Mouse (Mus musculus) stomach, embryonic 16.5 days (tissue): ENCODE results near the gene Sema3f. TPM values are rescaled to one million over a fixed set of nuclear protein-coding genes. Genes with fewer than 3 reads are reported as not detected.
A peak's percentile ranks its signal among the peaks of the same experiment; 100 is the strongest.
"Not testable (repeated sequence)": the region's sequence is repeated elsewhere in the genome, so short reads cannot be mapped to it uniquely, and the experiment has no call there.

Source experiments
- ATAC-seq: fragments of 200-750 bp; cut with Nextera tagmentation; 2 replicates; pipeline ENCODE4 v1.8.0; 2017; ENCODE audit warnings: moderate number of reproducible peaks, moderate TSS enrichment; ENCODE audit not compliant: insufficient read depth, low FRiP score
- H3K27ac ChIP-seq: fragments of 300-500 bp; sonication (generic); 2 replicates; pipeline ENCODE4 v1.5.1; 2014; ENCODE audit warnings: low read length
- H3K27me3 ChIP-seq: fragments of 300-500 bp; sonication (generic); 2 replicates; pipeline ENCODE4 v1.6.1; 2014; ENCODE audit warnings: low read length, control low read depth, mixed read lengths; ENCODE audit not compliant: control insufficient read depth, insufficient read depth
- H3K36me3 ChIP-seq: fragments of 300-500 bp; sonication (generic); 2 replicates; pipeline ENCODE4 v1.6.1; 2014; ENCODE audit warnings: low read length; ENCODE audit not compliant: control insufficient read depth, insufficient read depth
- H3K4me1 ChIP-seq: fragments of 300-500 bp; sonication (generic); 2 replicates; pipeline ENCODE4 v1.6.1; 2014; ENCODE audit warnings: low read length, control low read depth, mixed read lengths; ENCODE audit not compliant: control insufficient read depth, insufficient read depth
- H3K4me2 ChIP-seq: fragments of 300-500 bp; sonication (generic); 2 replicates; pipeline ENCODE4 v1.6.1; 2014; ENCODE audit warnings: low read depth, low read length, mixed read lengths
- H3K4me3 ChIP-seq: fragments of 300-500 bp; sonication (generic); replicated peaks from 2 replicates; pipeline ENCODE4 v1.5.1; 2014; ENCODE audit warnings: mild to moderate bottlenecking, low read length
- H3K9ac ChIP-seq: fragments of 300-500 bp; sonication (generic); 2 replicates; pipeline ENCODE4 v1.6.1; 2014; ENCODE audit warnings: low read length
- H3K9me3 ChIP-seq: fragments of 300-500 bp; sonication (generic); replicated peaks from 2 replicates; pipeline ENCODE4 v1.6.1; 2016; ENCODE audit warnings: low read length, control low read depth; ENCODE audit not compliant: control insufficient read depth
- WGBS: fragments of 180-500 bp; shearing (Covaris S2); extraction: QIAGEN DNeasy Blood & Tissue Kit; methylation state at CpG from one replicate; pipeline ENCODE4 v1.1.7; 2014; 5-methylcytosine and 5-hydroxymethylcytosine counted together
- polyA plus RNA-seq: library from polyadenylated mRNA; unstranded; fragments of >200 nt; fragmentation: Nextera tagmentation; extraction: Ambion mirVana; gene quantifications from 2 replicates; pipeline ENCODE4 v1.2.1, GENCODE M21; 2015

Gene Sema3f
- polyA plus RNA-seq, 1 experiment from 2014 or later, result 15.1 TPM

DNA sequence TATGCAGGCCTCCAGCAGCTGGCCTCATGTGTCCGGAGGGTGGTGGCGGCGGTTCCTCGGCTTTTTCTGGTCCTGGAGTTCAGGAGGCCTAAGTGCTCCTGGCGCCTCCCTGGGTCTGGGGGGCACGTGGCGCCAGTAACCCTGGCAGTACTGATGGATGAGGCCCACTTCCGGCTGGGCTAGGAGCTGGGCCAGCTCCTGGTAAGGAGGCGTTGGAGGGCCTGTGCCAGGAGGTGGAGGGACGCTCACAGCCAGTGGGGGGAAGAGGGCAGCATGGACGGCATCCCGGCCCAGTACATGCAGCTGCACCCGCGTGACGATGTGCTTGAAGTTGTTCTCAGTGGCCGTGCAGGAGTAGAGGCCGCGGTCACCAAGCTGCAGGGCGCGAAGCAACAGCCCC is 27.9 kb downstream of the Sema3f start:
- Histone ChIP-seq H3K36me3 (peaks cover 12% of the 10 kb centered on the region), H3K4me1 (no peaks in the 10 kb centered on the region), H3K4me3 (no peak overlapping the region), H3K4me2 (no peak overlapping the region), H3K9ac (peak overlapping the region; percentile 50), H3K27me3 (0 out of 2 replicates have a peak, but pooled peaks cover 2% of the 10 kb centered on the region), H3K9me3 (no peaks in the 10 kb centered on the region), H3K27ac (no peak overlapping the region)
- WGBS, result 72% methylated on average over 20 of the region's 20 CpGs
- ATAC-seq, result no peak

DNA sequence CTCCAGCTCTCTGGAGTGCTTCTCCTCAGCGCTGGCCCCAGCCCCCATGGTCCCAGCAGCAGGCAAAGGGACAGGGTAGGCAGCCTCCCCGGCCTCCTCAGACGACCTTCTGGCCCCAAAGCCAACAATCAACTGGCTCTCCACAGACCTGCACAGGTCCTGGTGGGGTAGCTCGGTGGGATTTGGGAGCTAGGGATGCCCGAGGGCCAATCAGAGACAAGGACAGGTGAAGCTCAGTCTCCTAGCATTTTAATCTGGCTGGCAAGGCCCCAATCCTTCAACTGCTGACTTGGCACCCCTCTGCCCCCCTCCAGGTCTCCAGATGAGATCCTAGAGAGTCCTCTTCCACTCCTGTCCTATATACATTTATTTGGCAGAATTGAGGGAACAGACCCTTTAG is 30.8 kb downstream of the Sema3f start, which contains the start of gene Gnat1:
TSS of gene Gnat1 (minus strand) at position 212 of the 400 bp plus-strand sequence.
- H3K4me1 ChIP-seq, result 0 out of 2 replicates have a peak, but pooled peaks cover 3% of the 10 kb centered on the region
- H3K4me2 ChIP-seq, result no peak within 1 kb of the TSS
- no peak within 1 kb of the TSS for H3K4me3 ChIP-seq
- H3K9ac ChIP-seq, result 0 out of 2 replicates have a peak within 1 kb of the TSS, but pooled peaks have one; percentile 8
- WGBS, result 26% methylated on average over 5 of the region's 5 CpGs
- no peaks in the 10 kb centered on the region for H3K9me3 ChIP-seq
- no peak for ATAC-seq
- H3K27me3 ChIP-seq, result peaks cover 15% of the 10 kb centered on the region
- H3K27ac ChIP-seq, result no peak within 1 kb of the TSS
- peaks cover 11% of the 10 kb centered on the region for H3K36me3 ChIP-seq

DNA sequence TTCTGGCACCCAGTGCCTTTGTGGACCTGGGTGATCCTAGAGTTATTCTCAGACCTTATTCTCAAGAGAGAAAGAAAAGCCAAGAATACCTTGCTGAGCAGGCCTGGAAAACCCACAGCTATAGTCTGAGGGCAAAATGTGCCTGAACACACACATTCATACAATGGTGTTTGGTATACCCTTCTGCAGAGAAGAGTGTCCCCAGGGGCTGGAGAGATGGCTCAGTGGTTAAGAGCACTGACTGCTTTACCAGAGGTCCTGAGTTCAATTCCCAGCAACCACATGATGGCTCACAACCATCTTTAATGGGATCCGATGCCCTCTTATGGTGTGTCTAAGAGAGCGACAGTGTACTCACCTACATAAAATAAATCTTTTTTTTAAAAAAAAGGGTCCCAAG is 31.4 kb downstream of the Sema3f start:
- 89% methylated on average over 2 of the region's 2 CpGs for WGBS
- H3K9ac ChIP-seq, result no peak overlapping the region
- peaks cover 15% of the 10 kb centered on the region for H3K27me3 ChIP-seq
- H3K27ac ChIP-seq, result no peak overlapping the region
- no peak overlapping the region for H3K4me2 ChIP-seq
- peaks cover 11% of the 10 kb centered on the region for H3K36me3 ChIP-seq
- 0 out of 2 replicates have a peak, but pooled peaks cover 3% of the 10 kb centered on the region for H3K4me1 ChIP-seq
- no peaks in the 10 kb centered on the region for H3K9me3 ChIP-seq
- no peak overlapping the region for H3K4me3 ChIP-seq
- ATAC-seq, result no peak

DNA sequence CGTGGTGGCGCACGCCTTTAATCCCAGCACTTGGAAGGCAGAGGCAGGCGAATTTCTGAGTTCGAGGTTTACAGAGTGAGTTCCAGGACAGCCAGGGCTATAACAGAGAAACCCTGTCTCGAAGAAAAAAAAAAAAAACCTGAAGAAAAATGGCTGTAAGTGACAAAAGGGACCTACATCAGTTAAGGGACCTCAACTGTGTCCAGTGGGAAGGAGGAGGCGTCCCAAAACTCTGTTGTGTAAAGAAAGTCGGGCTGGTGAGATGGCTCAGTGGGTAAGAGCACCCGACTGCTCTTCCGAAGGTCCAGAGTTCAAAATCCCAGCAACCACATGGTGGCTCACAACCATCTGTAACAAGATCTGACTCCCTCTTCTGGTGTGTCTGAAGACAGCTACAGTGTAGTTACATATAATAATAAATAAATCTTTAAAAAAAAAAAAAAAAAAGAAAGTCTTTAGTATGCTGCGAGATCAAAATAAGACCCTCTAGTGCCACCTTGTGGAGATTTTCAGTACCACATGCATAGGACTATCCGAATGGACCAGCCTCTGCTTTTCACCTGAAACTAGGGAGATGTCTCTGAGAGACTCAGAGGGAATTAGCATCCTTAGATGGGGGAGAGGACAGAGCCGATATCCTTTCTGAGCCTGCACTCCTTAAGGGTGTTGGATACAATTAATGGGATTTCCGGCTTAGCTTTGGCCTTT is 32.3 kb downstream of the Sema3f start:
- H3K9me3 ChIP-seq, H3K4me3 ChIP-seq, ATAC-seq, H3K36me3 ChIP-seq, H3K27ac ChIP-seq, H3K9ac ChIP-seq, H3K4me1 ChIP-seq, H3K4me2 ChIP-seq: not testable (repeated sequence)
- H3K27me3 ChIP-seq, result peaks cover 15% of the 10 kb centered on the region
- WGBS, result 32% methylated on average over 14 of the region's 14 CpGs

DNA sequence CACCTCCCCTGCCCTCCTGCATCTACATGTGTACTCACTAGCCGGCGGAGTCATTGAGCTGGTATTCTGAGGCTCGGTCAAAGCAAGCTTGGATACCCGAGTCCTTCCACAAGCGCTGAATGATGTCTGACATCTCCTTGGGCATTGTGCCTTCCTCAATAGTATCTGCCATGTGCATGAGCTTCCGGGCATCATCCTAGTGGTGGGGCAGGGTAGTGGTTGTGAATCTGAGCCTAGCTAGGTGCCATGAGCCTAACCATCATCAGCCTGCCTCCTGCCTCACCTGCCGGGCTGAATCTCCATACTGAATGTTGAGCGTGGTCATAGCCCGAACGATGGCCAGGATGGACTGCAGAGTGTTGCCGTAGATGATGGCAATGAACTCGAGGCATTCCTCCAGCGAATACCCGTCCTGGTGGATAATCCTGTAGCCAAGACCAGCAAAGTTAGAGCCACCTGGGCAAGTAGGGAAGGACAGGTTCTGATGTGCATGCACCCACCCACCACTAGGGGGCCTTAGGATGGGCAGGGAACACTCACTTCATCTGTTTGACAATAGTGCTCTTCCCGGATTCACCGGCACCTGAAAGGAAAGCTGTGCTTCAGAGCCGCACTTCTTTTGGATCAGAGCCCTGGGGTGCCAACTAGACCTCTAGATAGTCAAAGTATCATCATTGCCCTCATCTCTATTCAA is 33.0 kb downstream of the Sema3f start:
- peaks cover 15% of the 10 kb centered on the region for H3K27me3 ChIP-seq
- no peaks in the 10 kb centered on the region for H3K36me3 ChIP-seq
- H3K4me3 ChIP-seq, result no peak overlapping the region
- H3K9me3 ChIP-seq, result no peaks in the 10 kb centered on the region
- no peak for ATAC-seq
- no peak overlapping the region for H3K27ac ChIP-seq
- H3K4me2 ChIP-seq, result no peak overlapping the region
- WGBS, result 19% methylated on average over 17 of the region's 17 CpGs
- H3K9ac ChIP-seq, result no peak overlapping the region
- 0 out of 2 replicates have a peak, but pooled peaks cover 3% of the 10 kb centered on the region for H3K4me1 ChIP-seq

DNA sequence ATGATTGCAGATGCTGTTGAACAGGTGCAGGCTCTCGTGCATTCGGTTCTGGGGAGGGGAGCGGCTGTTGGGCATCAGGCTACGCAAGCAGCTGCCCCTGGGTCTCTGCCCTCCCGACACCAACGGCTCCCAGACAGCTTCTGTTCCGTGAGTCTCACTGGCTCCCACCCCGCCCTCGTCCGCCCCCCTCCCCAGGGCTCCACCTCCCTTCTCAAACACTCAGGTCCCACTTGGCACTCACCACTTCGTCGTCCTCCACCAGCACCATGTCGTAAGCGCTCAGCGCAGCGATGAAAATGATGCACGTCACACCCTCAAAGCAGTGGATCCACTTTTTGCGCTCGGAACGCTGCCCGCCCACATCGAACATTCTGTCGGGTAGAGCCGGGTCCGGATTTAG is 34.0 kb downstream of the Sema3f start:
- WGBS, result 1% methylated on average over 25 of the region's 25 CpGs
- H3K9ac ChIP-seq, result peak overlapping the region; percentile 49

DNA sequence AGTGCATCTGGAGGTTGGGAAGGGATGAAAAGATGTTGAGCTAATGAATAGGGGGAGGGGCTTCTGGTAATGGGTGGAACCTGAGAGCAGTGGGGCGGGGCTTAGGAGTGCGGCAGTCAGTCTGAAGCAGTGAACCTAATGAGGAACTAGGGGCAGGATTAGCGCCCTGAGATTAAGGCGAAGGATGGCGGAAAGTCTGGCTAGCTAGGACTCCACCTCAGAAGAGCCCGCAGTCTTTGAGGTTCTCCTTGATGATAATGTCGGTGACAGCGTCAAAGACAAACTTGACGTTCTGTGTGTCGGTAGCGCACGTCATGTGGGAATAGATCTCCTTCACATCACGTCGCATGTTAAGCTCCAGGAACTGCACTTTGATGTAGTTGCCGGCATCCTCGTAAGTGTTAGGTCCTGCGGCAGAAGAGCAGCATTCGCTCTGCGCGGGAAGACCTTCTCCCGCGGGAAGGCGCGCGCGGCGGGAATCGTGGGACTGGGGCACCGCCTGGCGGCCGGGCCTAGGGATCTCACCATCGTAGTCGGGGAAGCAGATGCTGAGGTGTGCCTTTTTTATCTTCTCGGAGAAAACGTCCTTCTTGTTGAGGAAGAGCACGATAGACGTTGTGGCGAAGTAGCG is 34.5 kb downstream of the Sema3f start:
- H3K27ac ChIP-seq, result no peak overlapping the region
- WGBS, result 1% methylated on average over 39 of the region's 39 CpGs
- H3K4me1 ChIP-seq, result 0 out of 2 replicates have a peak, but pooled peaks cover 3% of the 10 kb centered on the region
- peak; percentile 38 for ATAC-seq
- peak overlapping the region; percentile 35 for H3K4me3 ChIP-seq
- peaks cover 15% of the 10 kb centered on the region for H3K27me3 ChIP-seq
- no peaks in the 10 kb centered on the region for H3K9me3 ChIP-seq
- H3K36me3 ChIP-seq, result no peaks in the 10 kb centered on the region
- H3K4me2 ChIP-seq, result peak overlapping the region; percentile 57
- H3K9ac ChIP-seq, result peak overlapping the region; percentile 49

More for the DNA sequence above, 34.0 kb downstream of the Sema3f start:
- H3K36me3 ChIP-seq, result no peaks in the 10 kb centered on the region
- H3K4me1 ChIP-seq, result 0 out of 2 replicates have a peak, but pooled peaks cover 3% of the 10 kb centered on the region
- no peaks in the 10 kb centered on the region for H3K9me3 ChIP-seq
- H3K27me3 ChIP-seq, result peaks cover 15% of the 10 kb centered on the region
- ATAC-seq, result peak; percentile 16; the same call in 1 of the 2 replicates
- no peak overlapping the region for H3K27ac ChIP-seq
- peak overlapping the region; percentile 35 for H3K4me3 ChIP-seq
- peak overlapping the region; percentile 57 for H3K4me2 ChIP-seq

DNA sequence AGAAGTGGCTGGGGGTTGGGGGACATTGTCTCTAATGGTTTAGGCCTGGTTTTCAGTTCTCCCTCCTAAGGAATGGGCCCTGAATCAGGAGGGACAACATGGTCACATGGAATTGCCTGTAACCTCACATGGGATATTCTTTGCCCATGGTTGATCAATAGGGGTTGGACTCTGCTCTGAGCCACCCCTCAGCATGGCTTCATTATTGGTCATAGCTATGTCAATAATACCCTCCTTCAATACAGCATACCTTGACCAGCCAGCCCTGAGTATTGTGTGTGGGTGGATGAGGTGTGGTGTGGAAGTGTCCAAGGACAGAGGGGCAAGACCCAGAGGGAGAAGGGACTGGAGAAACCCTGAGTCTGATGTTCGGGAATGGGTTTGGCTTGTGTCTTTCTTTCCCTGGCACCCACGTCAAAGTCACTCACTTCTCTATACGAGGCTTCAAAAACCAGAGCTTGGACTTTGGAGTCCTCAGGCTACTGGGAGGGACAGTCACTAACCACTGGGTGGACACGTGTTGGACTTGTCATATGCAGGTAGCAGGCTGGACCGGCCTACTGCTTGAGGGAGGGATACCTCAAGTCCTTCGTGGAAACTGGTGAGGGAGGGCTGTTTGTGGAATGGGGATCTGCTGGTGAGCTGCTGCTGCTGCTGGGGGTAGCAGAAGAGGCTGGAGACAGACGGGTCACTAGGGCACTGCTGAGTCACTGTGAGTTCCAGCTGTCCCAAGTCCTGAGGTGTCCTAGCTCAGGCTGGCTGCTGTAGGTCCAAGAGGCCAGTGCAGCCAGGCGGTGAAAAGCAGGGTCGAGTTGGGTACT is 35.5 kb downstream of the Sema3f start:
- 0 out of 2 replicates have a peak, but pooled peaks cover 3% of the 10 kb centered on the region for H3K4me1 ChIP-seq
- no peak overlapping the region for H3K27ac ChIP-seq
- ATAC-seq, result no peak; the same call in 1 of the 2 replicates
- H3K27me3 ChIP-seq, result peaks cover 15% of the 10 kb centered on the region
- no peaks in the 10 kb centered on the region for H3K9me3 ChIP-seq
- no peak overlapping the region for H3K9ac ChIP-seq
- 66% methylated on average over 9 of the region's 9 CpGs for WGBS
- no peaks in the 10 kb centered on the region for H3K36me3 ChIP-seq
- no peak overlapping the region for H3K4me3 ChIP-seq
- no peak overlapping the region for H3K4me2 ChIP-seq
